Mouse (Mus musculus) hindbrain, embryonic 16.5 days (tissue): Measurements from ENCODE around the gene Slc25a5. TPM values are rescaled to one million over a fixed set of nuclear protein-coding genes. Genes with fewer than 3 reads are reported as not detected.

Source experiments
- ATAC-seq: fragments of 200-750 bp; cut with Nextera tagmentation; 2 replicates; pipeline ENCODE4 v1.8.0; 2017; ENCODE audit warnings: moderate TSS enrichment, moderate library complexity
- H3K27ac ChIP-seq: fragments of 300-500 bp; sonication (generic); 2 replicates; pipeline ENCODE4 v1.5.1; 2014; ENCODE audit warnings: low read depth, mild to moderate bottlenecking, control low read depth, low read length, moderate library complexity
- H3K27me3 ChIP-seq: fragments of 300-500 bp; sonication (generic); replicated peaks from 2 replicates; pipeline ENCODE4 v1.6.1; 2014; ENCODE audit warnings: low read length; ENCODE audit not compliant: control insufficient read depth, insufficient read depth
- H3K36me3 ChIP-seq: fragments of 300-500 bp; sonication (generic); 2 replicates; pipeline ENCODE4 v1.6.1; 2014; ENCODE audit warnings: mild to moderate bottlenecking, low read length, moderate library complexity, mixed read lengths; ENCODE audit not compliant: control insufficient read depth, insufficient read depth
- H3K4me1 ChIP-seq: fragments of 300-500 bp; sonication (generic); 2 replicates; pipeline ENCODE4 v1.6.1; 2014; ENCODE audit warnings: low read depth, low read length; ENCODE audit not compliant: control insufficient read depth, insufficient read depth
- H3K4me2 ChIP-seq: fragments of 300-500 bp; sonication (generic); 2 replicates; pipeline ENCODE4 v1.6.1; 2014; ENCODE audit warnings: mild to moderate bottlenecking, low read length, control low read depth, moderate library complexity
- H3K4me3 ChIP-seq: fragments of 300-500 bp; sonication (generic); 2 replicates; pipeline ENCODE4 v1.5.1; 2014; ENCODE audit warnings: mild to moderate bottlenecking, low read length, control low read depth, moderate library complexity
- H3K9ac ChIP-seq: fragments of 300-500 bp; sonication (generic); 2 replicates; pipeline ENCODE4 v1.6.1; 2014; ENCODE audit warnings: low read depth, mild to moderate bottlenecking, control low read depth, low read length, moderate library complexity
- H3K9me3 ChIP-seq: fragments of 300-500 bp; sonication (generic); 2 replicates; pipeline ENCODE4 v1.6.1; 2014; ENCODE audit warnings: mild to moderate bottlenecking, low read length, moderate library complexity; ENCODE audit not compliant: control insufficient read depth
- WGBS: fragments of 180-500 bp; shearing (Covaris S2); extraction: QIAGEN DNeasy Blood & Tissue Kit; methylation state at CpG from one replicate; pipeline ENCODE4 v1.1.7; 2014; 5-methylcytosine and 5-hydroxymethylcytosine counted together
- polyA plus RNA-seq: library from polyadenylated mRNA; unstranded; fragments of >200 nt; fragmentation: Nextera tagmentation; extraction: Ambion mirVana; gene quantifications from 2 replicates; pipeline ENCODE4 v1.2.1, GENCODE M21; 2015

The Slc25a5 gene
- polyA plus RNA-seq, 1 experiment from 2014 or later = 586 TPM

- Histone ChIP-seq H3K36me3 (no peaks in the 10 kb centered on the region), H3K4me3 (no peak overlapping the region), H3K4me2 (no peak overlapping the region), H3K9me3 (no peaks in the 10 kb centered on the region), H3K27me3 (no peaks in the 10 kb centered on the region), H3K4me1 (no peaks in the 10 kb centered on the region), H3K9ac (no peak overlapping the region), H3K27ac (no peak overlapping the region)
- WGBS = 80% methylated on average over 1 of the region's 1 CpGs
- no peak for ATAC-seq
Measured at GRCm38 (mm10) chrX:36847152-36847551, 51.7 kb downstream of the Slc25a5 start.

Other genes starting within 250 kb of the Slc25a5 start
- 618 and 663 TPM in 2 replicates for gene Pgrmc1, start 197.4 kb upstream of the Slc25a5 start, polyA plus RNA-seq
- gene Akap17b, start 150.3 kb upstream of the Slc25a5 start, polyA plus RNA-seq = 5.4 and 5.8 TPM in 2 replicates
- 0.77 and 0.81 TPM in 2 replicates for gene Slc25a43, start 52.0 kb upstream of the Slc25a5 start, polyA plus RNA-seq
- 117 and 118 TPM in 2 replicates for gene Ube2a, start 78.2 kb downstream of the Slc25a5 start, polyA plus RNA-seq
- 22.9 and 24.6 TPM in 2 replicates for gene C330007P06Rik, start 78.5 kb downstream of the Slc25a5 start, polyA plus RNA-seq
- 18.9 and 19.1 TPM in 2 replicates for gene Nkrf, start 107.2 kb downstream of the Slc25a5 start, polyA plus RNA-seq
- gene Sept6, start 196.1 kb downstream of the Slc25a5 start, polyA plus RNA-seq = 77.8 and 78.0 TPM in 2 replicates